Mouse (Mus musculus) midbrain, embryonic 15.5 days (tissue): ENCODE results near the gene Nfix. TPM values are rescaled to one million over a fixed set of nuclear protein-coding genes. Genes with fewer than 3 reads are reported as not detected.

ENCODE experiments used
- ATAC-seq: fragments of 200-750 bp; cut with Nextera tagmentation; replicated peaks from 2 replicates; pipeline ENCODE4 v1.8.0; 2017; ENCODE audit warnings: moderate TSS enrichment
- H3K27ac ChIP-seq: fragments of 300-500 bp; sonication (generic); 2 replicates; pipeline ENCODE4 v1.5.1; 2015; ENCODE audit warnings: mild to moderate bottlenecking, inconsistent platforms
- H3K27me3 ChIP-seq: fragments of 300-500 bp; sonication (generic); replicated peaks from 2 replicates; pipeline ENCODE4 v1.6.1; 2015; ENCODE audit warnings: inconsistent platforms
- H3K36me3 ChIP-seq: fragments of 300-500 bp; sonication (generic); replicated peaks from 2 replicates; pipeline ENCODE4 v1.6.1; 2015; ENCODE audit warnings: inconsistent platforms
- H3K4me1 ChIP-seq: fragments of 300-500 bp; sonication (generic); 2 replicates; pipeline ENCODE4 v1.6.1; 2015; ENCODE audit warnings: inconsistent platforms
- H3K4me2 ChIP-seq: fragments of 300-500 bp; sonication (generic); 2 replicates; pipeline ENCODE4 v1.6.1; 2015; ENCODE audit warnings: inconsistent platforms, mild to moderate bottlenecking, moderate library complexity
- H3K4me3 ChIP-seq: fragments of 300-500 bp; sonication (generic); 2 replicates; pipeline ENCODE4 v1.5.1; 2015; ENCODE audit warnings: mild to moderate bottlenecking, inconsistent platforms
- H3K9ac ChIP-seq: fragments of 300-500 bp; sonication (generic); 2 replicates; pipeline ENCODE4 v1.6.1; 2015; ENCODE audit warnings: mild to moderate bottlenecking, inconsistent platforms
- H3K9me3 ChIP-seq: fragments of 300-500 bp; sonication (generic); 2 replicates; pipeline ENCODE4 v1.6.1; 2016; ENCODE audit warnings: inconsistent platforms
- WGBS: fragments of 180-500 bp; shearing (Covaris S2); methylation state at CpG from one replicate; pipeline ENCODE4 v1.1.7; 2015; ENCODE audit warnings: mixed read lengths; 5-methylcytosine and 5-hydroxymethylcytosine counted together
- polyA plus RNA-seq: library from polyadenylated mRNA; unstranded; fragments of >200 nt; fragmentation: Nextera tagmentation; extraction: Ambion mirVana; gene quantifications from 2 replicates; pipeline ENCODE4 v1.2.1, GENCODE M21; 2015

The Nfix gene
- polyA plus RNA-seq, 1 experiment from 2014 or later = 48.6 TPM

- Histone ChIP-seq H3K9ac (no peak overlapping the region), H3K9me3 (no peaks in the 10 kb centered on the region), H3K27ac (0 out of 2 replicates have a peak overlapping the region, but pooled peaks have one; percentile 13), H3K4me1 (peaks cover 19% of the 10 kb centered on the region), H3K36me3 (peaks cover 18% of the 10 kb centered on the region; the same call in 1 of the 2 replicates), H3K4me3 (no peak overlapping the region), H3K4me2 (no peak overlapping the region), H3K27me3 (peaks cover 43% of the 10 kb centered on the region)
- WGBS = 88% methylated on average over 5 of the region's 5 CpGs
- ATAC-seq = no peak
Measured at GRCm38 (mm10) chr8:84700526-84700925, 99.6 kb downstream of the Nfix start.

GRCm38 (mm10) chr8:84699861-84700322 lies 100.3 kb downstream of the Nfix start:
- no peak overlapping the region for H3K9ac ChIP-seq
- peaks cover 13% of the 10 kb centered on the region; the same call in 1 of the 2 replicates for H3K4me1 ChIP-seq
- 50% methylated on average over 7 of the region's 7 CpGs for WGBS
- H3K4me2 ChIP-seq = no peak overlapping the region
- 0 out of 2 replicates have a peak overlapping the region, but pooled peaks have one; percentile 13 for H3K27ac ChIP-seq
- H3K9me3 ChIP-seq = no peaks in the 10 kb centered on the region
- no peak overlapping the region for H3K4me3 ChIP-seq
- H3K27me3 ChIP-seq = peaks cover 37% of the 10 kb centered on the region
- H3K36me3 ChIP-seq = peaks cover 24% of the 10 kb centered on the region; the same call in 1 of the 2 replicates
- peak; percentile 31; the same call in 1 of the 2 replicates for ATAC-seq

GRCm38 (mm10) chr8:84698929-84699401 lies 101.2 kb downstream of the Nfix start:
- Histone ChIP-seq H3K4me3 (no peak overlapping the region), H3K27me3 (peaks cover 30% of the 10 kb centered on the region), H3K4me1 (peaks cover 5% of the 10 kb centered on the region; the same call in 1 of the 2 replicates), H3K36me3 (peaks cover 24% of the 10 kb centered on the region; the same call in 1 of the 2 replicates), H3K4me2 (no peak overlapping the region), H3K9ac (no peak overlapping the region), H3K9me3 (no peaks in the 10 kb centered on the region), H3K27ac (peak overlapping the region; percentile 17; the same call in 1 of the 2 replicates)
- WGBS = 87% methylated on average over 9 of the region's 9 CpGs
- no peak for ATAC-seq

GRCm38 (mm10) chr8:84698288-84698687 lies 101.9 kb downstream of the Nfix start:
- no peak overlapping the region for H3K27ac ChIP-seq
- H3K4me1 ChIP-seq = peaks cover 5% of the 10 kb centered on the region; the same call in 1 of the 2 replicates
- H3K4me3 ChIP-seq = no peak overlapping the region
- H3K9me3 ChIP-seq = no peaks in the 10 kb centered on the region
- H3K9ac ChIP-seq = no peak overlapping the region
- no peak for ATAC-seq
- H3K4me2 ChIP-seq = no peak overlapping the region
- peaks cover 24% of the 10 kb centered on the region for H3K27me3 ChIP-seq
- WGBS = 94% methylated on average over 5 of the region's 5 CpGs
- H3K36me3 ChIP-seq = peaks cover 26% of the 10 kb centered on the region; the same call in 1 of the 2 replicates

GRCm38 (mm10) chr8:84697166-84698130 lies 102.7 kb downstream of the Nfix start:
- Histone ChIP-seq H3K4me2 (no peak overlapping the region), H3K27me3 (peaks cover 16% of the 10 kb centered on the region), H3K4me1 (peaks cover 5% of the 10 kb centered on the region; the same call in 1 of the 2 replicates), H3K4me3 (no peak overlapping the region), H3K9me3 (no peaks in the 10 kb centered on the region), H3K9ac (no peak overlapping the region), H3K27ac (no peak overlapping the region), H3K36me3 (peaks cover 27% of the 10 kb centered on the region; the same call in 1 of the 2 replicates)
- WGBS = 87% methylated on average over 14 of the region's 14 CpGs
- no peak for ATAC-seq

GRCm38 (mm10) chr8:84695140-84695539 lies 105.0 kb downstream of the Nfix start:
- Histone ChIP-seq H3K9ac (no peak overlapping the region), H3K27ac (no peak overlapping the region), H3K4me3 (no peak overlapping the region), H3K4me2 (no peak overlapping the region), H3K27me3 (no peaks in the 10 kb centered on the region), H3K9me3 (no peaks in the 10 kb centered on the region), H3K4me1 (peaks cover 3% of the 10 kb centered on the region), H3K36me3 (peaks cover 27% of the 10 kb centered on the region; the same call in 1 of the 2 replicates)
- no peak for ATAC-seq
- WGBS = 90% methylated on average over 6 of the region's 6 CpGs

GRCm38 (mm10) chr8:84693332-84693731 lies 106.8 kb downstream of the Nfix start:
- Histone ChIP-seq H3K9ac (no peak overlapping the region), H3K9me3 (no peaks in the 10 kb centered on the region), H3K27me3 (no peaks in the 10 kb centered on the region), H3K4me2 (no peak overlapping the region), H3K27ac (no peak overlapping the region), H3K36me3 (peaks cover 21% of the 10 kb centered on the region; the same call in 1 of the 2 replicates), H3K4me3 (no peak overlapping the region), H3K4me1 (peaks cover 16% of the 10 kb centered on the region)
- WGBS = 78% methylated on average over 4 of the region's 4 CpGs
- ATAC-seq = no peak

GRCm38 (mm10) chr8:84689091-84689915 lies 110.8 kb downstream of the Nfix start:
- Histone ChIP-seq H3K36me3 (0 out of 2 replicates have a peak, but pooled peaks cover 3% of the 10 kb centered on the region), H3K9me3 (no peaks in the 10 kb centered on the region), H3K27ac (peak overlapping the region; percentile 9), H3K9ac (peak overlapping the region; percentile 45), H3K27me3 (no peaks in the 10 kb centered on the region), H3K4me3 (peak overlapping the region; percentile 52), H3K4me1 (peaks cover 46% of the 10 kb centered on the region), H3K4me2 (peak overlapping the region; percentile 98)
- WGBS = under 1% methylated on average over 47 of the region's 47 CpGs
- peak; percentile 88 for ATAC-seq

- Histone ChIP-seq H3K27ac (peak within 1 kb of the TSS; percentile 88), H3K27me3 (no peaks in the 10 kb centered on the region), H3K4me1 (peaks cover 46% of the 10 kb centered on the region), H3K36me3 (no peaks in the 10 kb centered on the region), H3K9ac (peak within 1 kb of the TSS; percentile 97), H3K9me3 (no peaks in the 10 kb centered on the region), H3K4me2 (peak within 1 kb of the TSS; percentile 98), H3K4me3 (peak within 1 kb of the TSS; percentile 86)
- WGBS = under 1% methylated on average over 27 of the region's 37 CpGs
- peak; percentile 86 for ATAC-seq
Measured at GRCm38 (mm10) chr8:84687705-84688100, 112.4 kb downstream of the Nfix start, which contains the start of gene Nacc1. Nacc1 (minus strand) TSS chr8:84687862.

GRCm38 (mm10) chr8:84687003-84687704 lies 113.0 kb downstream of the Nfix start:
- H3K9me3 ChIP-seq = no peaks in the 10 kb centered on the region
- WGBS = under 1% methylated on average over 56 of the region's 62 CpGs
- no peaks in the 10 kb centered on the region for H3K27me3 ChIP-seq
- H3K4me2 ChIP-seq = peak overlapping the region; percentile 89
- peaks cover 46% of the 10 kb centered on the region for H3K4me1 ChIP-seq
- peak overlapping the region; percentile 88 for H3K27ac ChIP-seq
- no peaks in the 10 kb centered on the region for H3K36me3 ChIP-seq
- peak; percentile 10; the same call in 1 of the 2 replicates for ATAC-seq
- H3K4me3 ChIP-seq = peak overlapping the region; percentile 86
- H3K9ac ChIP-seq = peak overlapping the region; percentile 97
